Mouse (Mus musculus): Measurements from ENCODE around the gene Oser1. TPM values are rescaled to one million over a fixed set of nuclear protein-coding genes. Genes with fewer than 3 reads are reported as not detected.

Gene Oser1
- total RNA-seq, 2 experiments from 2014 or later, result 25.9 to 29.5 TPM

GRCm38 (mm10) chr2:163370175-163370574 is 54.3 kb downstream of the Oser1 start:
- intact Hi-C loops (cut with DNase I; ENCODE audit: low total_unique reads), result no loop called here
- DNase-seq, result no peak

GRCm38 (mm10) chr2:163364785-163365541 is 59.5 kb downstream of the Oser1 start:
- intact Hi-C loops (cut with DNase I; ENCODE audit: low total_unique reads), result no loop called here
- no peak for DNase-seq

- DNase-seq, result peak; percentile 41
- intact Hi-C loops (cut with DNase I; ENCODE audit: low total_unique reads), result no loop called here
Measured at GRCm38 (mm10) chr2:163362940-163363921, 61.3 kb downstream of the Oser1 start.

- intact Hi-C loops (cut with DNase I; ENCODE audit: low total_unique reads), result no loop called here
- no peak for DNase-seq
Measured at GRCm38 (mm10) chr2:163360858-163361623, 63.5 kb downstream of the Oser1 start.

GRCm38 (mm10) chr2:163359253-163359652 is 65.2 kb downstream of the Oser1 start:
- intact Hi-C loops (cut with DNase I; ENCODE audit: low total_unique reads), result no loop called here
- DNase-seq, result no peak

- intact Hi-C loops (cut with DNase I; ENCODE audit: low total_unique reads), result no loop called here
- DNase-seq, result no peak
Measured at GRCm38 (mm10) chr2:163358662-163359061, 65.8 kb downstream of the Oser1 start.

GRCm38 (mm10) chr2:163356113-163356840 is 68.2 kb downstream of the Oser1 start:
- intact Hi-C loops (cut with DNase I; ENCODE audit: low total_unique reads), result no loop called here

More at GRCm38 (mm10) chr2:163356113-163356840, 68.2 kb downstream of the Oser1 start:
- no peak for DNase-seq

Other genes with a start within 250 kb of the Oser1 start
- under 1 TPM; 0.29 to 0.45 TPM for gene Tox2, start 221.6 kb downstream of the Oser1 start, total RNA-seq (2021)
- gene Jph2, start 26.7 kb downstream of the Oser1 start, total RNA-seq (2021), result 100 to 1,000 TPM; 352 to 422 TPM
- gene Gdap1l1, start 13.8 kb upstream of the Oser1 start, total RNA-seq (2021), result under 1 TPM in 1 of 2 experiments, not detected in 1; 0.23 TPM
- gene Fitm2, start 47.9 kb upstream of the Oser1 start, total RNA-seq (2021), result 10 to 100 TPM; 46.2 to 63.3 TPM
- gene R3hdml, start 67.6 kb upstream of the Oser1 start, total RNA-seq (2021), result not detected
- gene Hnf4a, start 82.1 kb upstream of the Oser1 start, total RNA-seq (2021), result not detected
- gene Ttpal, start 177.6 kb upstream of the Oser1 start, total RNA-seq (2021), result 1 to 10 TPM; 7.7 to 8.2 TPM
- gene Serinc3, start 220.4 kb upstream of the Oser1 start, total RNA-seq (2021), result 100 to 1,000 TPM; 124 to 167 TPM
- 10 to 100 TPM; 78.2 to 85.3 TPM for gene Pkig, start 233.7 kb upstream of the Oser1 start, total RNA-seq (2021)